Mouse (Mus musculus): ENCODE measurements around the gene Sspn.

Gene Sspn

GRCm38 (mm10) chr6:145934001-145934696 lies 2.7 kb downstream of the Sspn start:
- peak; percentile 74 for DNase-seq (ENCODE audit: low spot score)

GRCm38 (mm10) chr6:145934697-145935240 lies 3.3 kb downstream of the Sspn start:
- DNase-seq (ENCODE audit: low spot score), result no peak

DNA sequence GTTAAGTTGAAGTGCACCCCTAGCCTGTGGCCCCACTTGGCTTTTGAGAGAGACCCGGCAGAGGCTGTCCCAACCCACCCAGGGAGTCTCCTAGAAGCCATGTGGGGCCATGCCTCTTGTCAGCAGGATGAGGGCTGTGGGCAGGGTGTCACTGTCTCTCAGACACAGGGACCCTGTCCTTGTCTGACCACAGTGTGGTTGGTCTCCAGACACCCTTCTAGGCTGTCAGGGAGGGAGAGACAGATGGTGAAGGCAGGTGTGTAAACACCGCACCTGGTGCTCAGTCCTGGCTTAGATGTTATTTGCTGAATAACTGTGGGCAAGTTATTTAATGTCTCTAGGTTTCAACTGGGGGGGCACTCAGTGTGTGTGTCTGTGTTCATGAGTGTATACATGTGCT lies 4.5 kb downstream of the Sspn start:
- DNase-seq (ENCODE audit: low spot score), result no peak

GRCm38 (mm10) chr6:145936511-145936910 lies 5.1 kb downstream of the Sspn start:
- no peak for DNase-seq (ENCODE audit: low spot score)

- DNase-seq (ENCODE audit: low spot score), result no peak
These were observed 9.4 kb downstream of the Sspn start for GRCm38 (mm10) chr6:145940852-145941251.

- DNase-seq (ENCODE audit: low spot score), result no peak
These were observed 11.0 kb downstream of the Sspn start for GRCm38 (mm10) chr6:145942263-145942966.

DNA sequence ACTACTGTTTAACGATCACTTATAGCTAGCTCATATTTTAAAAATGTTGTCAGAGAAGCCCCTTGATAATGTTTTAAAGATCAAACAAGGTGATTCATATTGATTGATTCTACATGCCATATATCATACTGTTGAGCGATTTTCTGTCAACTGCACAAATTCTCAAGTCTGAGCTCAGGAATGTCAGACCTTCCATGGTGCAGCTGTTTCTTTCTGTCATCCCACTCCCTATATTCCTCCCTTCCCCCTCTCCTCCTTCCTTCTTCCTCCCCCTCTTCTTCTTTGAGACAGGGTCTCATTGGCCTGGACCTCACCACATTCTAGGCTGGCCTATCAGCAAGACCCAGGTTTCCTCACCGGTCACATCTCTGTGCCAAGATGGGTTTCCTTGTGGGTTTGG lies 12.0 kb downstream of the Sspn start:
- DNase-seq (ENCODE audit: low spot score), result no peak

DNA sequence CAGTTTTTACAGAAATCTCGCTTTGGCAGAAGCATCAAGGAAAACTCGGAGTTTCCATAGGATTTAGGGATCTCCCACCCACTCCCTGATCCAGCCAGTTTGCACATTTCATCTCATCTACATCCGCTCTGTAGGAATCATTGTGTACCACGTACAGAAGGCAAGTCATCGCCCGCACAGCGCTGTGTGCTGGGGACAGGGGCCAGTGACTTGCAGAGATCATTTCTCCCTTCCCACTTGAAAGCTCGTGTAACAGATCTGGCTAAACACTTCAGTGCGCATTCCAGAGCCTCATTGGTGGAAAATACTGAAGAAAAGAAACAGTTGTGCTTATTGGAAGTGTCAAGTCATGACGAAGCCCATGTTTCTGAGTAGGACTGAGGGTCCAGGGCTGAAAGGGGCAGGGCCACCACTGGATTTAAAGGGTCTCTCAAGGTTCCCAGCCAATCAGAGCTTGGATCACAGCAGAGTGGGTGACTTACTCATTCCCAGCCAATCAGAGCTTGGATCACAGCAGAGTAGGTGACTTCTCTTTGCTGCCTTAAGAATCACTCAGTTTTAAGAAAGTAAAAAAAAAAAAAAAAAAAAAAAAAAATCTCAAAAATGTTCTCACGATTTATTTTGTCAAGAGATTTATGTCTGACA lies 14.4 kb downstream of the Sspn start:
- DNase-seq (ENCODE audit: low spot score), result no peak

DNA sequence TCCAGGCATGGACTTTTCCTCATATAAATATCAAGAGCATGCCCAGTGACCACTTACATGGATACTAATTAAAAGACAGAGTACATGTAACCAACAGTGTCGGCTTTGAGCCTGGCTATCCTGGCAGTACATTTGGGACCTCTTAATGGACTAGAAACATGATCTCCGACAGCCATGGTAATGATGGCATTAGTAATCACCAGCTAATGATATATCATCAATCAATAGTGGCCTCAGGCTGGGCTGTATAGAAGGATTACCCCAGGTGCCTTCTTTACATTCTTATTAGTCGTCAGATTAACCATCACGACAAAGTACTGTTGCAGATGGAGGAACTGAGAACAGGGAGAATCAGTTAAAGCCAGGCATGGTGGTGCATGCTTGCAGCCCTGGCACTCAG lies 17.6 kb downstream of the Sspn start:
- DNase-seq (ENCODE audit: low spot score), result no peak

DNA sequence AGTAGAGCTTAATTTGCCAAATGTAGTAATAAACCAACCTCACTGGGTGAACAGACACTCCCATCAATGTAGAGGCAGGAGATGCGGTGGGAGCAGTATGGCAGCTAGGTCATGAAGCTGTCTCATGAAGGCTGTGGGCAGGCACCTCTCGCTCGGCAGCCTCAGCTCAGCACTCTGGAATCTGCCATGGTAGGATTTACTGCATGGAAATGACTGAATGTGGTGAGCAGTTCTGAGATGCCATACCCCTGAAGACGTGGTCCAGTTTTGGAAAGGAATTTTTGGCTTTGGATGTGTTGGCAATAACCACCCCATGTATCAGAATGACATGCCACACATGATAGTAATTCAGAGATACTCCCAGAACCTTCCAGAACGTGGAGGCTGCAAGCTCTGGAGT lies 19.2 kb downstream of the Sspn start:
- DNase-seq (ENCODE audit: low spot score), result no peak

DNA sequence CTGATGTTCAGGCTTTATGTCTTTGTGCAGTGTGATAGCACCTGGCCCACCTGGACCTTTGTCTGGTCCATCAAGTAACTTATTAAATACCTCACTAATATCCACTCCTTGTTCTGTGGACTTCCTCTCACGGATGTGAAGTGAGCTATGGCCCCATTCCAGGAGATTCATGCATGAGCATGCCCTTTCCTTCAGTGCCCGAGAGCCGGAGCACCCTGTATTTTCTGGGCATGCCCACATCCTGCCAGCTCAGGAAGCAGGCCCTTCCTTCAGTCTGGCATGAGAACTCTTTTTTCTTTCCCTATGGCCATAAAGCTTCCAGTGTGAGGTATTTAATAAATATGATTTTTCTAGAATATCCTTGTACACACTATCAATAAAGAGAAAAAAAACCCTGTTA lies 21.2 kb downstream of the Sspn start:
- no peak for DNase-seq (ENCODE audit: low spot score)

DNA sequence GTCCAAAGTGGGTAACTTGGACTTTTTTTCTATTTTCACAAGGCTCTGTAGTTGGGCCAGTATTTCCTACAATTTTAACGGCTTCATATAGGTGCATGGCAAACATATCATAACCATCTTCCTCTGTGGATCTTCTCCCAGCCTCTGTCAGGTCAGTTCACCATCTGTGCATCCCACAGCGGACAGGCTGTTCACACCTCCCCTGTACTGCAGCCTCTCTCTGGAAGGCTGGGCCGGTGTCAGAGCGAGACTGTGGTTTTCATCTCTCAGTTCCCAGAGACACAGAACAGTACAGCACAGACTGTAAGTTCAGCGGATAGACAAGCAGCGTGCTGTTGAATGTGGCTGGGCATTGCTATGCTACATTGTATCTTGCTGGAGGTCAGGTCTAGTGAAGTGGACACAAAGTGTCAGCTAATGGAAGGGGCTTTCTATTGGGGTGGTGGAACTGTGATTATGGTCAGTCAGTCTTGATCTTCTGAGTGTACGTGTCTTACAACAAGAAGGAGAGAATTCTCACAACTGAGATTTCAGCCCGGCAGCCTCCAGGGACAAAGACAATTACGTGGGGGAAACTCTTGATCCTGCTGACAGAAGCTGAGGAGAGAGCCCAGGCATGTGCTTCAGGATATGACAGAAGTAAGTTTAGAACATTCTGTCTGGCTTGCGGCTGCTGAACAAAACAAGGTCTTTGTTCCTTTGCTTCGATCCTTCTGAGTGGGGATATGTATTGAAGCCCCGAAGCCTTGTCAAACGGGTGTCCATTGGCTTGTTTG lies 21.9 kb downstream of the Sspn start:
- no peak for DNase-seq (ENCODE audit: low spot score)

DNA sequence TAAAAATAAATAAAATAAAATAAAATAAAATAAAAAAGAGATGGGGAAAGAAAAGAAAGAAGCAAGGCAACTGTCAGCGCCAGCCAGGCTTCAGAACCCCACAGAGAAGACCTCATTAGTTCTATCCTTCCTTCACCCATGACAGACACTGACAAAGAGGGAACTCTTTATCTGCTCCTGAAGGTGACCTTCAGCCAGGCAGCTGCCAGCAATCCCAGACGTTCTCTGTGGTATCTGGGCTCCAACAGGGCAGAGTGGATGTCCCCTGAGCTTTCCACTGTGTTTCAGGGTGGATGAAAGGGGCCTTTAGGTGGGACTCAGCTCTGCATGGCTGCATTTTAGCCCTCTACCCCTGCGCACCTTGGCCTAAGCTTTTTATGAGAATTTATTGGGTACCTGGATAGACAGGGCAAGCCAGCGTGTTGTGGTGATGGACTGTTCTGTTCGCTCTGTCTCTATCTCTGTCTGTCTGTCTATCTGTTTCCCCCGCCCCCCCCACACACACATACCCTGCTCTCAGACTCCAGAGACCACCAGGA lies 26.1 kb downstream of the Sspn start:
- DNase-seq (ENCODE audit: low spot score), result no peak

DNA sequence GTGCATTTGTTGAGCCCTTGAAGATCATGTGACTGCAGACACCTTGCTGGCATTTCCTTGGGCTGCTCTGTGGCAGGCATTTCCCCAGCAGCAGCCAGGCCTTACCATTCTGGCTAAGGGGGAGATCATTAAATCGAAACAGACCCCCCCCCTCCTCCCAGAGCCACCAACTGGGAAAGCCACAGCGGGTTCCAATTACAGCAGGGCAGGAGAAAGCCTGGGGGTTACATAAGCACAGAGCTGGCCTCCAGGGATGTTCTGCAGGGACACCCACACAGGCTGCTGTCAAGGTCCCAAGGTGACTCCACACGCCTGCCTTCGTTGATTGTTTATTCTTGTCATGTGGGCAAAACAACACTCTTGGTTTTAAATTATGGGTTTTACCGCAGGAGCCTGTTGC lies 26.6 kb downstream of the Sspn start:
- no peak for DNase-seq (ENCODE audit: low spot score)

DNA sequence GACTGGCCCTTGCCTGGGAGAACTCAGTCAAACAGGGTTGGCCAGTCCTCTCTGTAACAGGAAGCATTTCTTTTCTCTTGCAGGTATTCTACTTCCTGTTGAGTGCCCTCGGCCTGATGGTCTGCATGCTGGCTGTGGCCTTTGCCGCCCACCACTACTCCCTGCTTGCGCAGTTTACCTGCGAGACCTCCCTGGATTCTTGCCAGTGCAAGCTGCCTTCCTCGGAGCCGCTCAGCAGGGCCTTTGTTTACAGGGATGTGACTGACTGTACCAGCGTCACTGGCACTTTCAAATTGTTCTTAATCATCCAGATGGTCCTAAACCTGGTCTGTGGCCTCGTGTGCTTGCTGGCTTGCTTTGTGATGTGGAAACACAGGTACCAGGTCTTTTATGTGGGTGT lies 29.6 kb downstream of the Sspn start:
- DNase-seq (ENCODE audit: low spot score), result no peak

- DNase-seq (ENCODE audit: low spot score), result no peak
These were observed 32.5 kb downstream of the Sspn start for GRCm38 (mm10) chr6:145963966-145964365.

GRCm38 (mm10) chr6:145967693-145968092 lies 36.3 kb downstream of the Sspn start:
- DNase-seq (ENCODE audit: low spot score), result no peak

DNA sequence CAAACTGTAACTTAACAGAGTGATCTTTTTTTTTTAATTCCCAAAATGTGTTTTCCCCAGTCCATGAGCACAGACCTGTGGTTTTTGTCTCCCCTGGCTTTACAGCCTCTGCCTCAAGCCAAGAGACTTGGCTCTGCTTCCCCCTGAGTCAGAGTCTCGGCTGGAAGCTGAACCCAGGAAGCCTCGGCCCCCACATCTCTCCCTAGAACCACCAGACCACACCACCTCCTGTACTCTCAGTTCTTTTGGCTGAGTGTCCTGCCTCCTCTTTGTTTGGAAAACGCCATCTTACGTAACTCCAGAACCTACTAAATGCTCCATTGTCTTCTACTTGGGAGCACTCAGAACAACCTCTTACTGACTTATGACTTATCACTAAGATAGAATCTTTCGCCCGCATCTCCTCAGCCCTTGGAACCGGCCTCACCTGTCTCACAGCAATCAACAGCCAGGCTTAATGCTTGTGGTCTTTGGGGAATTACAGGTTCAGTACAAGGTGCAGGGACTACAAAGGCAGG lies 36.9 kb downstream of the Sspn start:
- no peak for DNase-seq (ENCODE audit: low spot score)

- DNase-seq (ENCODE audit: low spot score), result no peak
These were observed 37.4 kb downstream of the Sspn start for GRCm38 (mm10) chr6:145968821-145969220.

- no peak for DNase-seq (ENCODE audit: low spot score)
These were observed 38.1 kb downstream of the Sspn start for GRCm38 (mm10) chr6:145969572-145969971.

GRCm38 (mm10) chr6:145972107-145972506 lies 40.7 kb downstream of the Sspn start:
- DNase-seq (ENCODE audit: low spot score), result no peak

GRCm38 (mm10) chr6:145972836-145973235 lies 41.4 kb downstream of the Sspn start:
- DNase-seq (ENCODE audit: low spot score), result no peak
